Mouse (Mus musculus) heart, embryonic 10.5 days (tissue): ENCODE data around the gene Fau. TPM values are rescaled to one million over a fixed set of nuclear protein-coding genes. Genes with fewer than 3 reads are reported as not detected.

Experiments used
- DNase-seq: peaks from one replicate; pipeline ENCODE4 v3.0.0-alpha.2; 2017; ENCODE audit warnings: low spot score
- H3K27ac ChIP-seq: fragments of 300-500 bp; sonication (generic); 2 replicates; pipeline ENCODE4 v1.5.1; 2016; ENCODE audit warnings: mild to moderate bottlenecking
- H3K27me3 ChIP-seq: fragments of 300-500 bp; sonication (generic); 2 replicates; pipeline ENCODE4 v1.6.1; 2016; ENCODE audit warnings: mild to moderate bottlenecking; ENCODE audit not compliant: poor library complexity, insufficient read depth, severe bottlenecking
- H3K36me3 ChIP-seq: fragments of 300-500 bp; sonication (generic); 2 replicates; pipeline ENCODE4 v1.6.1; 2016; ENCODE audit warnings: mild to moderate bottlenecking, moderate library complexity
- H3K4me1 ChIP-seq: fragments of 300-500 bp; sonication (generic); 2 replicates; pipeline ENCODE4 v1.6.1; 2016; ENCODE audit warnings: mild to moderate bottlenecking
- H3K4me3 ChIP-seq: fragments of 300-500 bp; sonication (generic); 2 replicates; pipeline ENCODE4 v1.5.1; 2016; ENCODE audit warnings: mild to moderate bottlenecking, moderate library complexity
- H3K9me3 ChIP-seq: fragments of 300-500 bp; sonication (generic); 2 replicates; pipeline ENCODE4 v1.6.1; 2016; ENCODE audit warnings: mild to moderate bottlenecking, moderate library complexity
- WGBS: fragments of 180-500 bp; shearing (Covaris S2); methylation state at CpG from one replicate; pipeline ENCODE4 v1.1.7; 2016; 5-methylcytosine and 5-hydroxymethylcytosine counted together
- microRNA-seq: library from miRNA; unstranded; fragments of <30 nt; microRNA quantifications from one replicate; pipeline ENCODE4, GENCODE M21; 2017
- polyA plus RNA-seq: library from polyadenylated mRNA; unstranded; fragments of >200 nt; fragmentation: Nextera tagmentation; extraction: Ambion mirVana; gene quantifications from 2 replicates; pipeline ENCODE4 v1.2.1, GENCODE M21; 2016

The Fau gene
- polyA plus RNA-seq, 1 experiment from 2014 or later = 662 TPM

- Histone ChIP-seq H3K36me3 (peaks cover 64% of the 10 kb centered on the region), H3K27ac (no peak overlapping the region), H3K9me3 (no peaks in the 10 kb centered on the region), H3K27me3 (no peaks in the 10 kb centered on the region), H3K4me1 (peaks cover 10% of the 10 kb centered on the region), H3K4me3 (no peak overlapping the region)
- 96% methylated on average over 13 of the region's 13 CpGs for WGBS
- no peak for DNase-seq
Measured at GRCm38 (mm10) chr19:6088841-6089240, 31.2 kb downstream of the Fau start.

GRCm38 (mm10) chr19:6094119-6094518, 36.5 kb downstream of the Fau start, which contains the start of gene AC131692.1:
TSS of gene AC131692.1 (plus strand) at chr19:6094419.
- no peak within 1 kb of the TSS for H3K27ac ChIP-seq
- 81% methylated on average over 7 of the region's 7 CpGs for WGBS
- H3K4me1 ChIP-seq = no peaks in the 10 kb centered on the region
- no peaks in the 10 kb centered on the region for H3K27me3 ChIP-seq
- no peak for DNase-seq
- peaks cover 66% of the 10 kb centered on the region for H3K36me3 ChIP-seq
- no peaks in the 10 kb centered on the region for H3K9me3 ChIP-seq
- H3K4me3 ChIP-seq = no peak within 1 kb of the TSS

GRCm38 (mm10) chr19:6097847-6098246, 40.2 kb downstream of the Fau start:
- H3K4me1 ChIP-seq = no peaks in the 10 kb centered on the region
- no peak for DNase-seq
- H3K27me3 ChIP-seq = no peaks in the 10 kb centered on the region
- H3K36me3 ChIP-seq = peaks cover 41% of the 10 kb centered on the region
- 89% methylated on average over 3 of the region's 3 CpGs for WGBS
- H3K4me3 ChIP-seq = no peak overlapping the region
- H3K9me3 ChIP-seq = no peaks in the 10 kb centered on the region
- H3K27ac ChIP-seq = no peak overlapping the region

GRCm38 (mm10) chr19:6101186-6101585, 43.5 kb downstream of the Fau start:
- H3K9me3 ChIP-seq = no peaks in the 10 kb centered on the region
- H3K4me3 ChIP-seq = no peak overlapping the region
- no peak overlapping the region for H3K27ac ChIP-seq
- 70% methylated on average over 6 of the region's 6 CpGs for WGBS
- no peak for DNase-seq
- H3K36me3 ChIP-seq = peaks cover 19% of the 10 kb centered on the region
- H3K4me1 ChIP-seq = peaks cover 12% of the 10 kb centered on the region
- H3K27me3 ChIP-seq = no peaks in the 10 kb centered on the region

GRCm38 (mm10) chr19:6102169-6102853, 44.7 kb downstream of the Fau start:
- DNase-seq = no peak
- Histone ChIP-seq H3K27ac (no peak overlapping the region), H3K4me3 (no peak overlapping the region), H3K36me3 (peaks cover 19% of the 10 kb centered on the region), H3K27me3 (no peaks in the 10 kb centered on the region), H3K9me3 (no peaks in the 10 kb centered on the region), H3K4me1 (peaks cover 17% of the 10 kb centered on the region)
- 66% methylated on average over 6 of the region's 6 CpGs for WGBS

GRCm38 (mm10) chr19:6104476-6104875, 46.8 kb downstream of the Fau start:
- H3K27ac ChIP-seq = no peak overlapping the region
- H3K4me1 ChIP-seq = peaks cover 17% of the 10 kb centered on the region
- no peak for DNase-seq
- H3K36me3 ChIP-seq = peaks cover 6% of the 10 kb centered on the region; the same call in 1 of the 2 replicates
- WGBS = 54% methylated on average over 4 of the region's 4 CpGs
- H3K9me3 ChIP-seq = no peaks in the 10 kb centered on the region
- no peaks in the 10 kb centered on the region for H3K27me3 ChIP-seq
- no peak overlapping the region for H3K4me3 ChIP-seq

GRCm38 (mm10) chr19:6105586-6105985, 47.9 kb downstream of the Fau start, which contains the start of gene Naaladl1:
TSS of gene Naaladl1 (plus strand) at chr19:6105782.
- 81% methylated on average over 7 of the region's 7 CpGs for WGBS
- no peaks in the 10 kb centered on the region for H3K36me3 ChIP-seq
- H3K4me1 ChIP-seq = peaks cover 17% of the 10 kb centered on the region
- DNase-seq = no peak
- H3K27ac ChIP-seq = no peak within 1 kb of the TSS
- H3K9me3 ChIP-seq = no peaks in the 10 kb centered on the region
- no peak within 1 kb of the TSS for H3K4me3 ChIP-seq
- no peaks in the 10 kb centered on the region for H3K27me3 ChIP-seq

Small RNA genes lying within 50 kb of the gene (microRNA-seq; reads per million reads assigned to microRNA genes)
- 1.5 reads per million for gene Mir6988

Other genes starting within 250 kb of the Fau start
- 40.6 and 46.3 TPM in 2 replicates for gene Frmd8, start 182.6 kb upstream of the Fau start, polyA plus RNA-seq
- 2.1 and 2.5 TPM in 2 replicates for gene Slc25a45, start 180.0 kb upstream of the Fau start, polyA plus RNA-seq
- 2.4 and 2.9 TPM in 2 replicates for gene Tigd3, start 163.7 kb upstream of the Fau start, polyA plus RNA-seq
- gene Dpf2, start 144.8 kb upstream of the Fau start, polyA plus RNA-seq = 134 and 150 TPM in 2 replicates
- 5.9 and 7.4 TPM in 2 replicates for gene Cdc42ep2, start 133.0 kb upstream of the Fau start, polyA plus RNA-seq
- 70.0 and 80.7 TPM in 2 replicates for gene Pola2, start 93.6 kb upstream of the Fau start, polyA plus RNA-seq
- not detected in 2 replicates for gene Slc22a20, start 71.7 kb upstream of the Fau start, polyA plus RNA-seq
- 7.3 and 7.4 TPM in 2 replicates for gene Capn1, start 41.9 kb upstream of the Fau start, polyA plus RNA-seq
- gene Syvn1, start 11.3 kb upstream of the Fau start, polyA plus RNA-seq = 25.4 and 31.0 TPM in 2 replicates
- gene Mrpl49, start 59 bp upstream of the Fau start, polyA plus RNA-seq = 71.4 and 85.0 TPM in 2 replicates
- gene Znhit2, start 3.3 kb downstream of the Fau start, polyA plus RNA-seq = 26.9 and 33.4 TPM in 2 replicates
- gene Tm7sf2, start 10.5 kb downstream of the Fau start, polyA plus RNA-seq = 13.7 and 18.8 TPM in 2 replicates
- gene Vps51, start 19.4 kb downstream of the Fau start, polyA plus RNA-seq = 57.3 and 60.5 TPM in 2 replicates
- not detected in 2 replicates for gene Tmem262, start 22.2 kb downstream of the Fau start, polyA plus RNA-seq
- gene Gm28374, start 24.4 kb downstream of the Fau start, polyA plus RNA-seq = 1.1 and 1.5 TPM in 2 replicates
- 63.4 and 71.3 TPM in 2 replicates for gene Zfpl1, start 27.1 kb downstream of the Fau start, polyA plus RNA-seq
- gene Cdca5, start 27.1 kb downstream of the Fau start, polyA plus RNA-seq = 38.9 and 43.5 TPM in 2 replicates
- 0.26 and 0.39 TPM in 2 replicates for gene AC131692.1, start 36.6 kb downstream of the Fau start, polyA plus RNA-seq
- 0.52 and 0.59 TPM in 2 replicates for gene Naaladl1, start 47.9 kb downstream of the Fau start, polyA plus RNA-seq
- gene Sac3d1, start 60.8 kb downstream of the Fau start, polyA plus RNA-seq = 42.3 and 57.9 TPM in 2 replicates
- gene Snx15, start 70.5 kb downstream of the Fau start, polyA plus RNA-seq = 22.4 and 25.8 TPM in 2 replicates
- not detected in 2 replicates for gene Batf2, start 83.1 kb downstream of the Fau start, polyA plus RNA-seq
- gene Arl2, start 83.7 kb downstream of the Fau start, polyA plus RNA-seq = 91.2 and 105 TPM in 2 replicates
- not detected in 2 replicates for gene Majin, start 126.5 kb downstream of the Fau start, polyA plus RNA-seq
- gene Gpha2, start 168.5 kb downstream of the Fau start, polyA plus RNA-seq = 0.24 TPM in 1 of 2 replicates, not detected in the other
- gene Ppp2r5b, start 178.0 kb downstream of the Fau start, polyA plus RNA-seq = 21.2 and 25.7 TPM in 2 replicates
- gene Atg2a, start 183.8 kb downstream of the Fau start, polyA plus RNA-seq = 10.8 and 11.6 TPM in 2 replicates
- 89.6 and 101 TPM in 2 replicates for gene Ehd1, start 218.9 kb downstream of the Fau start, polyA plus RNA-seq
- gene Cdc42bpg, start 248.6 kb downstream of the Fau start, polyA plus RNA-seq = 0.33 and 0.38 TPM in 2 replicates